In the genomic region with DNA sequence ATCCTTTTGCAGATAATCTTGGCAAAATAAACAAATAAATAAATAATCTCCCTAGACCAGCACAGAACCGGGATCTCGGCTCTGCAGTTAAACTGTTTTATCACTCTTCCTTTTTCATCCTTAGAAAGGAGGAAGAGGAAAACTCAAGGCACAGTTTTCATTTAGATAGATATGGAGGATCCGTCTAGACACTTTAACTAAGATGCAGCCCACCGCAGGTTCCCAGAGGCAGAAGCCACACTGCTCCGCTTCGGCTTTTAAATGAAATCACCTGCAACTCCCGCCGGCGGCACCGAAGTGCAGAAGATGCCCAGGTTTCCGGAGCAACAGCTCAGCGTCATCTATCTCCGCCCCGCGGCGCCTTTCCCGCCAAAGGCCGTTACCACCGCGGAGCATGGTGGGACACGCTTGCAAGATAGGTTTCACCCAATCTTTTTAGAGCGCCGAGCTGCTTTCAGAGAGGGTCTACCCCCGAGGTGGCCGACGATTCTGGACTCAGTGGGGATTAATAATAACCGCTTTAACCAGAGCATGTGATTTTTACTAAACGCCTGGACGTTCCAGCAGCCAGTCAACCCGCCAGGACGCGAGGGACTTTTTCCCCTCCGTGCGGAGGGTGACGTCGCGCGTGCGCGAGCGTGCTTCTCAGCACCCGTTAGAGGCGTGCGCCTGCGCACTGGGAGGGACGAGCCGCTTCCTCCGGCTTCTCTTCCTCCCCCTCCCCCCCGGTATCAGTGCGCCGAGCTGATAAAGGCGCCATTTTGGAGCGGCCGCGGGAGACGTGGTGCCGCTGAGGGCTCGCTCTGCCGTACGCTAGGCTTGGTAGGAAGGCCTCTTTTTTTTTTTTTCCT, we compare ENCODE assay signal across 8 mouse cellular contexts. TPM values are rescaled to one million over a fixed set of nuclear protein-coding genes. Genes with fewer than 3 reads are reported as not detected.
DNase-seq lines count a peak whose midpoint lies in the region; ATAC-seq lines count a peak whose summit lies in the region.

A gene (plus strand): TSS at position 430 of the 851 bp plus-strand sequence.

- peak; percentile 92 for DNase-seq in MEL-GATA-1-ER (ENCODE audit: extremely low read depth, low read depth)
- DNase-seq in cerebellum, adult 8-10 months = peak; percentile 98
- peak; percentile 99 for DNase-seq in forelimb bud, embryonic 11.5 days (ENCODE audit: low read depth, low spot score)
- peak; percentile 90 for DNase-seq in layer of hippocampus, adult 9-10 months (ENCODE audit: low spot score)
- DNase-seq in ovary, postnatal 10 days (ENCODE audit: low spot score) = peak; percentile 96
- DNase-seq in thymus, postnatal 10 days (ENCODE audit: low spot score in 2 of 2) = peak; percentile 98 to 99

- H3K27me3 ChIP-seq in lung, embryonic 16.5 days (ENCODE audit: control insufficient read depth, insufficient read depth, low read depth, low read length) = no peaks in the 10 kb centered on the region

- peak within 1 kb of the TSS; percentile 100 for H3K9ac ChIP-seq in lung, embryonic 16.5 days (ENCODE audit: low read length)

- under 1% methylated on average over 60 of the region's 60 CpGs for WGBS in lung, embryonic 16.5 days

- peak within 1 kb of the TSS; percentile 98 for H3K4me3 ChIP-seq in lung, embryonic 16.5 days (ENCODE audit: low read length)

- H3K4me2 ChIP-seq in lung, embryonic 16.5 days (ENCODE audit: low read depth, low read length) = peak within 1 kb of the TSS; percentile 89

- H3K4me1 ChIP-seq in lung, embryonic 16.5 days (replicated peaks; ENCODE audit: control insufficient read depth, insufficient read depth, low read length) = peaks cover 27% of the 10 kb centered on the region

- peak; percentile 91 to 92 for ATAC-seq in hematopoietic stem cell, adult 5-6 weeks (replicated peaks in 1 of 2; ENCODE audit: insufficient read depth in 1 of 2, low FRiP score in 2 of 2, low TSS enrichment in 1 of 2, low read depth in 1 of 2, poor library complexity in 2 of 2, severe bottlenecking in 2 of 2)
- peak; percentile 96 for ATAC-seq in lung, embryonic 16.5 days (ENCODE audit: low read depth)

- H3K36me3 ChIP-seq in lung, embryonic 16.5 days (ENCODE audit: control insufficient read depth, insufficient read depth, low read length) = peaks cover 11% of the 10 kb centered on the region; the same call in 1 of the 2 replicates

- peak within 1 kb of the TSS; percentile 100 for H3K27ac ChIP-seq in lung, embryonic 16.5 days (ENCODE audit: low read length)

- H3K9me3 ChIP-seq in lung, embryonic 16.5 days (ENCODE audit: control insufficient read depth, low read length) = no peaks in the 10 kb centered on the region

RNA-seq across cellular contexts. Expression of the gene that starts here (rescaled TPM):
- total RNA-seq in hematopoietic stem cell, adult 5-6 weeks (2017) = 411 and 444 TPM in 2 replicates
- polyA plus RNA-seq in lung, embryonic 16.5 days (2015; fragmentation: Nextera tagmentation; extraction: Ambion mirVana) = 257 and 272 TPM in 2 replicates

Comparison
In these comparisons a context has a peak if more than half of its experiments do, and no peak if none do; other contexts are left out.
1. Peak in every context shown above with its lines: DNase-seq, ATAC-seq, H3K4me3 ChIP-seq and H3K27ac ChIP-seq.